Mouse (Mus musculus) myocyte (in vitro differentiated cells): ENCODE measurements around the gene Bsnd. TPM values are rescaled to one million over a fixed set of nuclear protein-coding genes. Genes with fewer than 3 reads are reported as not detected.

Experiments
- H3K27me3 ChIP-seq: one replicate; pipeline ENCODE4 v1.6.1; 2011; ENCODE audit not compliant: control insufficient read depth, insufficient read depth, insufficient read length
- H3K36me3 ChIP-seq: one replicate; pipeline ENCODE4 v1.6.1; 2011; ENCODE audit not compliant: control insufficient read depth, insufficient read depth
- H3K4me2 ChIP-seq: one replicate; pipeline ENCODE4 v1.6.1; 2011; ENCODE audit warnings: low read depth, control low read depth
- H3K4me3 ChIP-seq: one replicate; pipeline ENCODE4 v1.5.1; 2011; ENCODE audit warnings: mild to moderate bottlenecking, control low read depth, moderate library complexity
- H3K79me2 ChIP-seq: one replicate; pipeline ENCODE4 v1.6.1; 2011; ENCODE audit not compliant: control insufficient read depth, insufficient read depth
- H3ac ChIP-seq: one replicate; pipeline ENCODE4 v1.6.1; 2011; ENCODE audit not compliant: control insufficient read depth, insufficient read length
- CEBPB ChIP-seq: IDR thresholded peaks from 2 replicates; pipeline ENCODE4 v1.6.1; 2011; ENCODE audit warnings: mild to moderate bottlenecking, moderate library complexity; ENCODE audit not compliant: poor library complexity, insufficient read depth, severe bottlenecking
- E2F4 ChIP-seq: IDR thresholded peaks from one replicate; pipeline ENCODE4 v1.6.1; 2011; ENCODE audit warnings: mild to moderate bottlenecking, control low read depth, moderate library complexity; ENCODE audit not compliant: insufficient read depth
- MYOG ChIP-seq, 3 experiments: IDR thresholded peaks; one replicate each; pipeline ENCODE4 v1.6.1; 2011; ENCODE audit warnings: control low read depth in 2 of 3, low read depth in 2 of 3, mild to moderate bottlenecking in 2 of 3; ENCODE audit not compliant: insufficient read length in 2 of 3, control insufficient read depth in 1 of 3, insufficient read depth in 1 of 3
- POLR2A ChIP-seq: IDR thresholded peaks from one replicate; pipeline ENCODE4 v1.6.1; 2011; ENCODE audit warnings: low read depth, mild to moderate bottlenecking, control low read depth, moderate library complexity; ENCODE audit not compliant: insufficient read length
- POLR2AphosphoS2 ChIP-seq: IDR thresholded peaks from one replicate; pipeline ENCODE4 v1.6.1; 2011; ENCODE audit warnings: low read depth, control low read depth; ENCODE audit not compliant: insufficient read length
- SRF ChIP-seq: IDR thresholded peaks from one replicate; pipeline ENCODE4 v1.6.1; 2011; ENCODE audit warnings: low read depth; ENCODE audit not compliant: control insufficient read depth, insufficient read length
- TCF3 ChIP-seq: IDR thresholded peaks from one replicate; pipeline ENCODE4 v1.6.1; 2011; ENCODE audit warnings: low read depth, control low read depth; ENCODE audit not compliant: insufficient read length
- USF1 ChIP-seq: IDR thresholded peaks from one replicate; pipeline ENCODE4 v1.6.1; 2011; ENCODE audit warnings: low read depth, mild to moderate bottlenecking, control low read depth, moderate library complexity
- polyA plus RNA-seq: library from polyadenylated mRNA; unstranded; fragments of >200 nt; fragmentation: generic; extraction: Trizol; gene quantifications from one replicate; pipeline ENCODE4 v1.2.1, GENCODE M21; 2012; ENCODE audit warnings: missing spikeins

The Bsnd gene
- polyA plus RNA-seq, 1 experiment, result not detected

DNA sequence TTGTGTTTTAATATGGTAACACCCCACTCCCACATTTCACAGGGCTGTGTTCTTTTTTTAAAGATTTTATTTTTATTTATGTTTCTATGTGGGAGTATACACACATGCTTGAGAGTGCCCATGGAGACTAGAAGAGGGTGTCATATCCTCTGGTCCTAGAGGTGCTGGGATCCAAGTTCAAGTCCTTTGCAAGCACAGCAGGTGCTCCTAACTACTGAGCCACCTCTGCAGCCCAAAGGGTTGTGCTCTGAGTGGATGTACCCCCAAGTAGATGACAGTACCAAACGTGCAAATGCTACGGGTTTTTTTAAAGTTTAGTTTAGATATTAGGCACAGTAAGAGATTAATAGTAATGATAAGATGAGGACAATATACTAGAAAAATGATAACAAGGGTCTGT is 56.7 kb downstream of the Bsnd start:
- no peak for TF ChIP-seq POLR2A
- no peak for TF ChIP-seq MYOG (IDR thresholded peaks at IDR 0.05; ENCODE audit: control insufficient read depth in 1 of 3, insufficient read depth in 1 of 3, insufficient read length in 2 of 3, low read depth in 2 of 3)
- no peak for TF ChIP-seq E2F4
- no peak for TF ChIP-seq CEBPB
- no peak for TF ChIP-seq TCF3
- TF ChIP-seq POLR2AphosphoS2, result no peak
- no peak for TF ChIP-seq SRF
- no peak for TF ChIP-seq USF1
- no peaks in the 10 kb centered on the region for H3K79me2 ChIP-seq
- H3ac ChIP-seq, result no peak overlapping the region
- no peak overlapping the region for H3K4me3 ChIP-seq
- H3K27me3 ChIP-seq, result no peaks in the 10 kb centered on the region
- H3K4me2 ChIP-seq, result no peak overlapping the region
- peaks cover 64% of the 10 kb centered on the region for H3K36me3 ChIP-seq

Other genes starting within 250 kb of the Bsnd start
- 5.3 TPM for gene Usp24, start 176.1 kb downstream of the Bsnd start, polyA plus RNA-seq
- gene Pcsk9, start 28.0 kb downstream of the Bsnd start, polyA plus RNA-seq, result 5.9 TPM
- 116 TPM for gene Dhcr24, start 68.8 kb upstream of the Bsnd start, polyA plus RNA-seq
- not detected for gene Lexm, start 125.0 kb upstream of the Bsnd start, polyA plus RNA-seq
- gene Ttc22, start 130.1 kb upstream of the Bsnd start, polyA plus RNA-seq, result 0.04 TPM
- gene Pars2, start 158.8 kb upstream of the Bsnd start, polyA plus RNA-seq, result 4.7 TPM
- gene Ttc4, start 186.7 kb upstream of the Bsnd start, polyA plus RNA-seq, result 28.2 TPM
- not detected for gene Mroh7, start 238.6 kb upstream of the Bsnd start, polyA plus RNA-seq
- gene Fam151a, start 241.6 kb upstream of the Bsnd start, polyA plus RNA-seq, result not detected